Mouse (Mus musculus) gastrocnemius, adult 2 months (tissue): Measurements from ENCODE around the gene Bphl. TPM values are rescaled to one million over a fixed set of nuclear protein-coding genes. Genes with fewer than 3 reads are reported as not detected.
"Not testable (repeated sequence)": the region's sequence is repeated elsewhere in the genome, so short reads cannot be mapped to it uniquely, and the experiment has no call there.

Source experiments
- DNase-seq: peaks from one replicate; pipeline ENCODE4 v3.0.0; 2022
- H3K27ac ChIP-seq: fragments of 200-600 bp; 2 replicates; pipeline ENCODE4 v1.8.1; 2022; ENCODE audit warnings: mild to moderate bottlenecking
- H3K4me3 ChIP-seq: fragments of 200-600 bp; 2 replicates; pipeline ENCODE4 v1.8.1; 2022; ENCODE audit warnings: mild to moderate bottlenecking, moderate library complexity
- CTCF ChIP-seq: fragments of 200-600 bp; IDR thresholded peaks from 2 replicates; pipeline ENCODE4 v1.8.1; 2022; ENCODE audit warnings: antibody characterized with exemption, mild to moderate bottlenecking, moderate library complexity
- intact Hi-C: fragments of 180-260 bp; cut with DNase I; formaldehyde crosslinking; loops from one replicate; pipeline ENCODE4 v1.15.1; 2025
- total RNA-seq, 2 experiments: library from RNA; stranded (reverse); gene quantifications; 2 replicates each; pipeline ENCODE4 v1.2.3; 2021

Gene Bphl
- total RNA-seq, 2 experiments from 2014 or later = 22.4 to 25.5 TPM

DNA sequence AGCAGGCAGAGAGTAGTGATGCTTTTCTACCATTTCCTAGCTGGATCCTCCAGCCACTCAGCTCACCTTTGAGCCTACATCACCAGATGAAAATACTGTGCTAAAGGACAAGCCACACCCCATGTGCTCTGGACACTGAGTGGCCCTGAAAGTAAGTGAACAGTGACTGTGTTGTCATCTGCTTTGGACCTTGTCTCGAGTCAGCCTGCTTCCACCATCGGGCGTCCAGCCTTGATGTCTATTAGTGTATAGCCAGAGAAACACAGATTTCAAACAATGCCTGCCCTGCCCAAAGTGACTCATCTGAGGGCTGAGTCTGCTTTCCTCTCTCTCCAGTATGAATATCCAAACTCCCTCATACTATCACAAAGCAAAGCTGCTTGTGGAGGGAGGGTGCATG lies 42.4 kb downstream of the Bphl start:
- intact Hi-C loops = loop anchor here (2.0 kb wide), 1 partner anchor 75 kb away; no protein-coding TSS in a partner anchor
- H3K4me3 ChIP-seq = no peak overlapping the region
- DNase-seq = no peak
- TF ChIP-seq CTCF = no peak
- H3K27ac ChIP-seq = peak overlapping the region; percentile 91

- intact Hi-C loops = no loop called here
- no peak overlapping the region for H3K27ac ChIP-seq
- H3K4me3 ChIP-seq = no peak overlapping the region
- no peak for DNase-seq
- no peak for TF ChIP-seq CTCF
Measured at GRCm38 (mm10) chr13:34081926-34082325, 44.5 kb downstream of the Bphl start.

DNA sequence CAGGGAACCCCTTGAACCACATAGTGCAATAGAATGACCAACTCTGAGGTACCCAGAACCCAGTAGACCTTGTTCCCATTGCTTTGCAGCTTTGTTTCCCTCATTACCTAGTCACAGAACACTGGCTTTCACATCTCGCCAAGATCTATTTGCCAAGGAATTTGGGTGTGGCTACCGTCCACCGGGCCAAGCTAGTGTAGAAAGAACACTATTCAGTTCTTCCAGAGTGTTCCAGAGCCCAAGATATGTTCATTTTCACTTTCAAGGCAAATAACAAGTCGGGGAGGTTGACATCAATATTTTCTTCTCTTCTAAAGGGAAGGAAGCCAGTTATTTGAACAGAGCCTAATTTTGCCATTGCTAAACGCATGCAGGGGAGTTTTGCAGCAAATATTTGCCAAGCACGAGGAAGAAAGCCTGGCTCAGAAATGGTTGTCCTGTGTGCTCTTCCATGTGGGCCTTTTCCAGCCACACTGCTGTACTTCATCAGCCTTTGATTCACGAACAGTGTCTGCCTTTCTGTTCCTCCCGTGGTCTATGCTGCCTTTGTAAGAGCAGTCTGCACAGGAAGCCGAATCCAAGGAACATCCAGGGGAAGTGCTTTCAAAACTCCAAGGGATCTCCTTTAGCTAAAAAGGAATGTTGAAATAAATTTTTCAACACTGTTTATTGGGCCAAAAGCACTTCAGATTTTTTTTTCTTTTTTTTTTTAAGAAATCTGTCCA lies 46.8 kb downstream of the Bphl start:
- Histone ChIP-seq H3K4me3 (peak overlapping the region; percentile 36), H3K27ac (peak overlapping the region; percentile 92)
- no peak for TF ChIP-seq CTCF
- peak; percentile 73 for DNase-seq
- intact Hi-C loops = no loop called here

DNA sequence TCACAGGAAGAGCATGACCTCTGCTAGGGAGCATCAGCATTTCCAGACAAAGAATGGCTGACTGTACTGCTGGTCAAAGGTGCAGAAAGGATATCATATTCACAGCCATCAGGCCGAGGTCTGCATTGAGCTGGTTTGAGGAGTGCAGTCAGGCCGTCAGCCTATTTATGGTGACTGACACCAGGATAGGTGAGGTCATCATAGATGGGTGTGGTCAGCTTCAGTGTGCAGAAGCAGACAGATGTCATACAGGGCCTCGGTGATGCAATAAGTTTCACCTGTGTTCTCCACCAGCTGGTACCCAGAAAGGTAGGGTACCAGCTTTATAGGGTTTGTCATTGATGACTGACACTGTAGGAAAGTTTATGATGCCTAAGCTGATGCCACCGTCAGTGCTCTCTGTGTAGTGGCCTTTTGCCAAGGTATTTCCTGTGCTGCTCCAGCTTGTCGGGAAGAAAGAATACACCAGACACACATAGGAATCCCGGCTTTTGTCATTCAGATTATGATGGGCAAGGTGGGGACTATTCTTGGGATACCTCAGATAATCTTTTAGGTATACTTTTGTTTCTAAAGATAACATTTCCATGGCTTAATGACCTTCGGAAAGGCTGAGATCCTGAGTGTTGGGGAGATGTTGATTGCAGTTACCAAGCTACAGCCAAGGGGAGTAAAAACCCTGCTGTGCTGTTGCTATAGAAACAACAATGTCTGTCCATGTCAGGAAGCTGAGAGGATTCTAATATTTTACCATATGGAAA lies 49.8 kb downstream of the Bphl start:
- Histone ChIP-seq H3K4me3 (no peak overlapping the region), H3K27ac (0 out of 2 replicates have a peak overlapping the region, but pooled peaks have one; percentile 32)
- no peak for TF ChIP-seq CTCF
- intact Hi-C loops = no loop called here
- no peak for DNase-seq

GRCm38 (mm10) chr13:34088201-34088649 lies 50.8 kb downstream of the Bphl start:
- intact Hi-C loops, DNase-seq, H3K4me3 ChIP-seq, H3K27ac ChIP-seq: not testable (repeated sequence)

DNA sequence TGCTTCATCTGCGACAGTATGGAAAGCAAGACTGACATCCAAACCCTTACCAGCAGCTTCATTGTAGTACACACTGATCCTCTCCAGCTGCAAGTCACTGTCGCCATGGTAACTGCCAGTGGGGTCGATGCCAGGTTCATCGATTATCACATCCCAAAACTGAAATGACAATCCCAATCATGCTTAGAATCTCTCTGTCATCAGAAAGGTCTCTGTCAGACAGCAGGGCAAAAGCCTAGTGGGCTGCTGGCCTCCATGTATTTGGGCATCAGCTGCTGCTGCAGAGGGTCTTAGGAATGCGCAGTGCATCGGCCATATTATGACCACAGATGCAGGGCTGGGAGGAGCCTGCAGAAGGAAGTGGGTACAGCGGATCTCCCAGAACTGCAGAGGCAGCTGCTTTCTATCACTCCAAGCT lies 51.5 kb downstream of the Bphl start:
- DNase-seq = no peak
- no peak overlapping the region for H3K4me3 ChIP-seq
- intact Hi-C loops = no loop called here
- TF ChIP-seq CTCF = no peak
- H3K27ac ChIP-seq = no peak overlapping the region

DNA sequence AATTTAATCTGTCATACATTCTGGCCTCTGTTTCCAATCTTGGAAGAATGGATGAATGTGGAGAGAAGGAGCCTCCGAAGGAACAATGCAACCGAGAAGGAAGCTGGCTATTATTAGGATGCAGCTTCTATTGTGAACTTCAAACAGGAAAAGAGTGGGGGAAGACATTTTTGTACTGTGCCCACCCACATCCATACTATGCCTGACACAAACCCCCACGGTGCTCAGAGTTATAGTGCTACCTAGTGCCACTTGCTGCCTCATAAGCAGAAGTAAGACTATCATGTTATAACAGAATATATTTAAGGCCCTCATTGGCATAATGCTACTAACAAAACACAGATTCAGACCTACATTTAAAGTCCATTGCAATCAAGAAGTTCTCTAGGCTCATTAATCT lies 52.0 kb downstream of the Bphl start:
- TF ChIP-seq CTCF = no peak

DNA sequence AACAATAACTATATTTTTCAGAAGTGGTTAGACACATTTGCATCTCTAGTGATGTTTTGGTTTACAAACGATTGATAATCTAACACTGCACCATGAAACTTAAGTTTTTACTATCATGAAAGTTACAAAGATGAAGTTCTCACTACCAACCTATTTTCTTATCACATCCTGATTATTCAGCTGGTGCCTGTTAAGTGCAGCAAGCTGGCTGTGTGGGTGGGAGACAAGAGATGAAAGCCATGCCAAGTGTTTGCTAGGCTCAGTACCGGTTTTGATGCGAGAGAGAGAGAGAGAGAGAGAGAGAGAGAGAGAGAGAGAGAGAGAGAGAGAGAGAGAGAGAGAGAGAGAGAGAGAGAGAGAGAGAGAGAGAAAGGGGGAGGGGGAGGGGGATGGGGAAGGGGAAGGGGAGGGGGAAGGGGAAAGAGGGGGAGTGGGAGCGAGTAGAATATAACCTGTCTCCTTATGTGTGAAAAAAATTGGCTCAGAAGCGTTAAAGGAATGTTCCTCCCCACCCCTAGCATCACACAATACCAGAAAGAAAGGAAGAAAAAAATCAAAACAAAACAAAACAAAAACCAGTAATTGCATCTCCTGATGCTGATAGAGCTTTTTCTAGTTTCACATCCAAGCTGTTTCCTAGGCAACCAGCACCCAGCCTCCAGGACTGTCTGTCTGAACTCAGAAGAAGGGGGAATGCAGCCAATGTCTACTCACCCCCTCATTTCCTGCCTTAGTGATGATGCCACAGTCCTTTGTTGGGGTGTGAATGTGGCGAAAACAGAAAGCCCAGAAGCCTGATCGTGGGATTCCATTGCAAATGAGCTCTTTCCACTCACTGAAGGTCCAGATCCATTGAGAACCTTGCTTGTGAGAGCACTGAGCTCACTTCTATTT lies 58.4 kb downstream of the Bphl start:
- H3K4me3 ChIP-seq = peak overlapping the region; percentile 37
- DNase-seq = no peak
- peak overlapping the region; percentile 74 for H3K27ac ChIP-seq
- intact Hi-C loops = no loop called here
- no peak for TF ChIP-seq CTCF

More for the DNA sequence above, 52.0 kb downstream of the Bphl start:
- DNase-seq = no peak
- no peak overlapping the region for H3K27ac ChIP-seq
- intact Hi-C loops = no loop called here
- no peak overlapping the region for H3K4me3 ChIP-seq

DNA sequence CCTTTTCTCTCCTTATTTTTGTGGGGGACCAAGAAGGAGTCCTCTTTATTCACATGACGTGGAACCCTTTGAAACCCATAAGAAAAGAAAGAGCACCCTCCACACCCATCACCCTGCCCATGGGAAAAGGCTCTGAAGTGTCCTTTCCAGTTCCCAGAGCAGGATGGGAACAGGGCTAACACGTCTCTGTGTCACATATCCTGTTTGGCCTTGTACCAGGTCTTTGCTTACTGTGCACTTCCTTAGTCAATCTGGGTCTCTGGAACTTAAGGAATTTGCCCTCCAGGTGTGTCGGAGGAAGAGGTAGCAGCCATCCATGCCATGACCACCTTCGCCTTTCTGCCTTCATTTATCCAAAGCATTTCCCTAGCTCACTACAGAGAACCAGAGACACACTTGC lies 59.1 kb downstream of the Bphl start:
- intact Hi-C loops = no loop called here
- H3K27ac ChIP-seq = peak overlapping the region; percentile 74
- DNase-seq = no peak
- peak overlapping the region; percentile 37; the same call in 1 of the 2 replicates for H3K4me3 ChIP-seq
- no peak for TF ChIP-seq CTCF

GRCm38 (mm10) chr13:34097086-34097485 lies 59.7 kb downstream of the Bphl start:
- no peak for DNase-seq
- TF ChIP-seq CTCF = no peak
- Histone ChIP-seq H3K27ac (peak overlapping the region; percentile 74), H3K4me3 (no peak overlapping the region)
- intact Hi-C loops = no loop called here

- no peak for TF ChIP-seq CTCF
- no peak for DNase-seq
- Histone ChIP-seq H3K27ac (no peak overlapping the region), H3K4me3 (no peak overlapping the region)
- intact Hi-C loops = no loop called here
Measured at GRCm38 (mm10) chr13:34100733-34101132, 63.3 kb downstream of the Bphl start.

GRCm38 (mm10) chr13:34101247-34101646 lies 63.9 kb downstream of the Bphl start:
- no peak for DNase-seq
- no peak for TF ChIP-seq CTCF
- intact Hi-C loops = no loop called here
- 0 out of 2 replicates have a peak overlapping the region, but pooled peaks have one; percentile 46 for H3K27ac ChIP-seq
- no peak overlapping the region for H3K4me3 ChIP-seq
